Mouse (Mus musculus) heart, postnatal 0 days (tissue): ENCODE data around the gene Nmrk1. TPM values are rescaled to one million over a fixed set of nuclear protein-coding genes. Genes with fewer than 3 reads are reported as not detected.

Experiments
- ATAC-seq: fragments of 200-750 bp; cut with Nextera tagmentation; 2 replicates; pipeline ENCODE4 v1.8.0; 2017; ENCODE audit warnings: low read depth, moderate number of reproducible peaks, moderate library complexity; ENCODE audit not compliant: insufficient read depth
- DNase-seq: peaks from one replicate; pipeline ENCODE4 v3.0.0-alpha.2; 2016; ENCODE audit warnings: low spot score
- H3K27ac ChIP-seq: fragments of 300-500 bp; sonication (generic); 2 replicates; pipeline ENCODE4 v1.5.1; 2014; ENCODE audit warnings: low read depth, mild to moderate bottlenecking
- H3K27me3 ChIP-seq: fragments of 300-500 bp; sonication (generic); 2 replicates; pipeline ENCODE4 v1.6.1; 2014; ENCODE audit warnings: low read length, mixed read lengths; ENCODE audit not compliant: control insufficient read depth, insufficient read depth
- H3K36me3 ChIP-seq: fragments of 300-500 bp; sonication (generic); replicated peaks from 2 replicates; pipeline ENCODE4 v1.6.1; 2014; ENCODE audit warnings: low read length, mixed read lengths; ENCODE audit not compliant: control insufficient read depth, insufficient read depth
- H3K4me1 ChIP-seq: fragments of 300-500 bp; sonication (generic); 2 replicates; pipeline ENCODE4 v1.6.1; 2014; ENCODE audit warnings: antibody characterized with exemption; ENCODE audit not compliant: control insufficient read depth, insufficient read depth
- H3K4me2 ChIP-seq: fragments of 300-500 bp; sonication (generic); 2 replicates; pipeline ENCODE4 v1.6.1; 2014; ENCODE audit warnings: low read depth, mild to moderate bottlenecking, low read length, moderate library complexity
- H3K4me3 ChIP-seq: fragments of 300-500 bp; sonication (generic); 2 replicates; pipeline ENCODE4 v1.5.1; 2014; ENCODE audit warnings: low read depth, low read length
- H3K9ac ChIP-seq: fragments of 300-500 bp; sonication (generic); replicated peaks from 2 replicates; pipeline ENCODE4 v1.6.1; 2014; ENCODE audit warnings: low read depth, low read length, mixed read lengths
- H3K9me3 ChIP-seq: fragments of 300-500 bp; sonication (generic); replicated peaks from 2 replicates; pipeline ENCODE4 v1.6.1; 2016; ENCODE audit warnings: low read length; ENCODE audit not compliant: control insufficient read depth
- CTCF ChIP-seq: IDR thresholded peaks from 2 replicates; pipeline ENCODE4 v1.5.1; 2016; ENCODE audit warnings: antibody characterized with exemption, control low read depth, low read depth
- EP300 ChIP-seq: IDR thresholded peaks from 2 replicates; pipeline ENCODE4 v1.6.1; 2016; ENCODE audit warnings: antibody characterized with exemption, low read depth
- WGBS: fragments of 180-500 bp; shearing (Covaris S2); extraction: QIAGEN DNeasy Blood & Tissue Kit; methylation state at CpG from one replicate; pipeline ENCODE4 v1.1.7; 2014; 5-methylcytosine and 5-hydroxymethylcytosine counted together
- polyA plus RNA-seq: library from polyadenylated mRNA; unstranded; fragments of >200 nt; fragmentation: Nextera tagmentation; extraction: Ambion mirVana; gene quantifications from 2 replicates; pipeline ENCODE4 v1.2.1, GENCODE M21; 2015
- total RNA-seq: library from RNA; depleted of rRNA; stranded (reverse); fragments of >200 nt; gene quantifications from 2 replicates; pipeline ENCODE4 v1.2.3, GENCODE M21; 2014; ENCODE audit warnings: low replicate concordance

Gene Nmrk1
- total and polyA plus RNA-seq, 2 experiments from 2014 or later = 6.7 to 13.8 TPM

- H3K4me1 ChIP-seq = 0 out of 2 replicates have a peak, but pooled peaks cover 6% of the 10 kb centered on the region
- no peak for TF ChIP-seq CTCF
- TF ChIP-seq EP300 = no peak
- no peaks in the 10 kb centered on the region for H3K27me3 ChIP-seq
- ATAC-seq = no peak
- WGBS = 91% methylated on average over 9 of the region's 9 CpGs
- no peak for DNase-seq
- no peak overlapping the region for H3K4me3 ChIP-seq
- no peak overlapping the region for H3K27ac ChIP-seq
- peaks cover 13% of the 10 kb centered on the region for H3K36me3 ChIP-seq
- no peaks in the 10 kb centered on the region for H3K9me3 ChIP-seq
- no peak overlapping the region for H3K9ac ChIP-seq
- H3K4me2 ChIP-seq = no peak overlapping the region
Observed at GRCm38 (mm10) chr19:18600611-18601010, 31.1 kb upstream of the Nmrk1 start.

- WGBS = 68% methylated on average over 6 of the region's 6 CpGs
- ATAC-seq (peak; percentile 22; the same call in 1 of the 2 replicates), DNase-seq (no peak)
- Histone ChIP-seq H3K4me1 (peaks cover 16% of the 10 kb centered on the region; the same call in 1 of the 2 replicates), H3K9ac (no peak overlapping the region), H3K36me3 (peaks cover 13% of the 10 kb centered on the region), H3K4me3 (no peak overlapping the region), H3K27me3 (no peaks in the 10 kb centered on the region), H3K27ac (no peak overlapping the region), H3K4me2 (no peak overlapping the region), H3K9me3 (no peaks in the 10 kb centered on the region)
- no peak for TF ChIP-seq CTCF
- TF ChIP-seq EP300 = no peak
Observed at GRCm38 (mm10) chr19:18603011-18603410, 28.7 kb upstream of the Nmrk1 start.

DNA sequence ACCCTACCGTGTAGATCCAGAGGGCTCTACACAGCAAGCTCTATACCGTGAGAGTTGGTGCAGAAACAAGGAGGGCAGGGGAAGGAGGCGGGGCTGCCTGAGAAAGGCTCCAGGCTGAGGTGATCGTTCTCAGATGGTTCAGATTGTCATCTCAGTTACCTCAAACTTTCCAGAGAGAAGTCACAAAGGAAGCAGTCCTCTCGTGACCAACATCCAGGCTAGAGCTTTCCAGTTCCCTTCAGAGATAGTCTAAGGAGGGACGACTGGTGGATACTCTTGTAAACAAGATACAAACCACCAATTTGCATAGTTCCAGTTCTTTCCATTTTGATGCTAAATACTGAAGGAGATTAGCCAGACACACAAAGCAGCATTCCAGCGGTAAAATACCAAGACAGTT is 23.8 kb upstream of the Nmrk1 start:
- DNase-seq (no peak), ATAC-seq (no peak)
- H3K36me3 ChIP-seq = peaks cover 3% of the 10 kb centered on the region; the same call in 1 of the 2 replicates
- H3K27ac ChIP-seq = no peak overlapping the region
- no peaks in the 10 kb centered on the region for H3K27me3 ChIP-seq
- TF ChIP-seq CTCF (no peak), EP300 (no peak)
- H3K4me3 ChIP-seq = no peak overlapping the region
- H3K9me3 ChIP-seq = no peaks in the 10 kb centered on the region
- peaks cover 25% of the 10 kb centered on the region for H3K4me1 ChIP-seq
- 56% methylated on average over 7 of the region's 7 CpGs for WGBS
- no peak overlapping the region for H3K9ac ChIP-seq
- no peak overlapping the region for H3K4me2 ChIP-seq

GRCm38 (mm10) chr19:18608975-18609374 is 22.8 kb upstream of the Nmrk1 start:
- no peak overlapping the region for H3K4me2 ChIP-seq
- WGBS = 40% methylated on average over 6 of the region's 6 CpGs
- no peak overlapping the region for H3K4me3 ChIP-seq
- H3K27me3 ChIP-seq = no peaks in the 10 kb centered on the region
- no peak for DNase-seq
- TF ChIP-seq EP300 (no peak), CTCF (no peak)
- no peaks in the 10 kb centered on the region for H3K9me3 ChIP-seq
- peak; percentile 51 for ATAC-seq
- H3K27ac ChIP-seq = 0 out of 2 replicates have a peak overlapping the region, but pooled peaks have one; percentile 20
- H3K36me3 ChIP-seq = no peaks in the 10 kb centered on the region
- peaks cover 29% of the 10 kb centered on the region for H3K4me1 ChIP-seq
- no peak overlapping the region for H3K9ac ChIP-seq

DNA sequence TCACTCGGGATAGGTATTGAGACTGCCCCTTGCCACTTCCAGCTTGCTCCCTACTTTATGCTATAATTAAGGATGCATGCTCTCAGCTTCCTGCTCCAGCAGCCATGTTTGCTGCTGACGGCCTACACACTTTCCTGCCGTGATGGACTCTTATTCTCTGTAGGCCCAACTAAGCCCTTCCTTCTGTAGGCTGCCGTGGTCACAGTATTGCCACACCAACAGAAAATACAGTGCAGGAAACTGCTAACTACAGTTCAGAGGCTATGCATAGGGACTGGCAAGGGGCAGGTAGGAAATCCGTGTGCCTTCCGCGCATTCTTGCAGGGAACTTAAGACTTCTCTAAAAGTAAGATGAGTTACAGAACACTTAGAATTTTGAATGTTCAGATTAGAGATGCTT is 17.4 kb upstream of the Nmrk1 start:
- Histone ChIP-seq H3K9ac (no peak overlapping the region), H3K4me1 (peaks cover 14% of the 10 kb centered on the region), H3K9me3 (no peaks in the 10 kb centered on the region), H3K4me3 (no peak overlapping the region), H3K27me3 (no peaks in the 10 kb centered on the region), H3K27ac (peak overlapping the region; percentile 65), H3K4me2 (no peak overlapping the region), H3K36me3 (no peaks in the 10 kb centered on the region)
- DNase-seq (no peak), ATAC-seq (no peak)
- TF ChIP-seq EP300 = no peak
- no peak for TF ChIP-seq CTCF
- 78% methylated on average over 7 of the region's 7 CpGs for WGBS

- H3K9ac ChIP-seq = no peak overlapping the region
- ATAC-seq = peak; percentile 30; the same call in 1 of the 2 replicates
- H3K4me2 ChIP-seq = peak overlapping the region; percentile 14
- peaks cover 11% of the 10 kb centered on the region; the same call in 1 of the 2 replicates for H3K4me1 ChIP-seq
- no peaks in the 10 kb centered on the region for H3K9me3 ChIP-seq
- no peak for TF ChIP-seq CTCF
- no peak for TF ChIP-seq EP300
- H3K27ac ChIP-seq = peak overlapping the region; percentile 51
- H3K36me3 ChIP-seq = no peaks in the 10 kb centered on the region
- WGBS = 55% methylated on average over 9 of the region's 9 CpGs
- H3K27me3 ChIP-seq = no peaks in the 10 kb centered on the region
- DNase-seq = peak; percentile 12
- H3K4me3 ChIP-seq = no peak overlapping the region
Observed at GRCm38 (mm10) chr19:18615680-18616240, 16.0 kb upstream of the Nmrk1 start.
